Mouse (Mus musculus) neural tube, embryonic 11.5 days (tissue): ENCODE results near the gene Slain2. TPM values are rescaled to one million over a fixed set of nuclear protein-coding genes. Genes with fewer than 3 reads are reported as not detected.

ENCODE experiments used
- ATAC-seq: fragments of 200-750 bp; cut with Nextera tagmentation; 2 replicates; pipeline ENCODE4 v1.8.0; 2017; ENCODE audit warnings: moderate number of reproducible peaks, mild to moderate bottlenecking, moderate TSS enrichment, moderate library complexity; ENCODE audit not compliant: insufficient read depth, low FRiP score, low TSS enrichment
- DNase-seq: peaks from one replicate; pipeline ENCODE4 v3.0.0-alpha.2; 2015; ENCODE audit warnings: low spot score
- H3K27ac ChIP-seq: fragments of 300-500 bp; sonication (generic); 2 replicates; pipeline ENCODE4 v1.5.1; 2014; ENCODE audit warnings: low read depth, mild to moderate bottlenecking, low read length
- H3K27me3 ChIP-seq: fragments of 300-500 bp; sonication (generic); 2 replicates; pipeline ENCODE4 v1.6.1; 2014; ENCODE audit warnings: mild to moderate bottlenecking, low read length, mixed read lengths; ENCODE audit not compliant: control insufficient read depth, insufficient read depth
- H3K36me3 ChIP-seq: fragments of 300-500 bp; sonication (generic); 2 replicates; pipeline ENCODE4 v1.6.1; 2014; ENCODE audit warnings: mild to moderate bottlenecking, low read length, moderate library complexity, mixed read lengths; ENCODE audit not compliant: control insufficient read depth, insufficient read depth
- H3K4me1 ChIP-seq: fragments of 300-500 bp; sonication (generic); 2 replicates; pipeline ENCODE4 v1.6.1; 2014; ENCODE audit warnings: low read length, mixed read lengths; ENCODE audit not compliant: control insufficient read depth, insufficient read depth
- H3K4me2 ChIP-seq: fragments of 300-500 bp; sonication (generic); 2 replicates; pipeline ENCODE4 v1.6.1; 2014; ENCODE audit warnings: low read depth, mild to moderate bottlenecking, moderate library complexity
- H3K4me3 ChIP-seq: fragments of 300-500 bp; sonication (generic); 2 replicates; pipeline ENCODE4 v1.5.1; 2014; ENCODE audit warnings: low read depth, low read length
- H3K9ac ChIP-seq: fragments of 300-500 bp; sonication (generic); 2 replicates; pipeline ENCODE4 v1.6.1; 2014; ENCODE audit warnings: mild to moderate bottlenecking, low read length
- H3K9me3 ChIP-seq: fragments of 300-500 bp; sonication (generic); 2 replicates; pipeline ENCODE4 v1.6.1; 2016; ENCODE audit warnings: low read length; ENCODE audit not compliant: control insufficient read depth
- WGBS: fragments of 180-500 bp; shearing (Covaris S2); extraction: QIAGEN DNeasy Blood & Tissue Kit; methylation state at CpG from one replicate; pipeline ENCODE4 v1.1.7; 2014; 5-methylcytosine and 5-hydroxymethylcytosine counted together
- polyA plus RNA-seq: library from polyadenylated mRNA; unstranded; fragments of >200 nt; fragmentation: Nextera tagmentation; extraction: Ambion mirVana; gene quantifications from 2 replicates; pipeline ENCODE4 v1.2.1, GENCODE M21; 2014

Slain2 gene
- 30.5 and 30.6 TPM in 2 replicates for polyA plus RNA-seq

DNA sequence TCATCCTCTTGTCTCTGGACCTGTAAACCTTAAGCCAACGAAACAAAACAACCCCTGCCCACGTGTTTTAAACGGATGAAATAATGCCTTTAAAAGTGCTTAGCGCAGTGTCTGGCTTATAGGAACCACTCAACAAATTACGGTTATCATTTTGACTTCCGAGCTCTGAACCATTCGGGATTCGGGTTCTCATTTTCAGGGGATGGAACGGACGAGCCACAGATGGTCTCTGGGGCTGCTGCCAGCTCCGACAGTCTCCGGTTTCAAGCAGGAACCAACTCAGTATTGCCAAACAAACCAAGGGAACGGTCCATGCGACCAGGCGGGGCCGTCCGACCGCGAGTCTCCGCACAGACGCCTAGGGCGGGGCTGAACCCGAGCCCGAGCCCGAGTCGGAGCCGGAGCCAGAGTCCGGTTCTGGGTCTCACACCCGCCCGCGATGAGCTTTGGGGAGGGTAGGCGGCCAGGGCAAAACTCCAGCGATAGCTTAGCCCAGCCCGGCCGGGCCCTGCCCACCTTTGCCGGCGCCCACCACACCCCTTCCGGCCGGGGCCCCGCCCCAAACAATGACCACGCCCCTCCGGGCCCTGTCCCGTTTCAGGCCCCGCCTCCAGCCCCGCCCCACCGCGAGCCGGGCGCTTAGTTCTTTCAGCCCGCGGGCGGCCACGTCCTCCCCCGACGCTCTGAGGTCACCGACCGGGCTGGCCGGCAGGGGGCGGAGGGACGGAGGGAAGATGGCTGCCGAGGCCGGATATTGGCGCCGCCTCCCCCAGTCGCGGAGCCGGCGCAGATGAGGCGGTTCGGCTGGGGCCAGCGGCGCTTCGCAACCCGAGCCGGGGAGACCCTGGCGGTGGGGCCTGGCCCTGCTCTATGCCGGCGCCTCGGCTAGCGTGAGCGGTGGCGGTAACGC is at the start of gene Slain2:
Gene Slain2, plus strand, starts transcription at position 657 of the 910 bp plus-strand sequence.
- ATAC-seq = peak; percentile 94
- Histone ChIP-seq H3K9me3 (no peaks in the 10 kb centered on the region), H3K4me1 (peaks cover 10% of the 10 kb centered on the region), H3K36me3 (no peaks in the 10 kb centered on the region), H3K27ac (peak within 1 kb of the TSS; percentile 98), H3K4me3 (peak within 1 kb of the TSS; percentile 95), H3K27me3 (no peaks in the 10 kb centered on the region), H3K9ac (peak within 1 kb of the TSS; percentile 99), H3K4me2 (peak within 1 kb of the TSS; percentile 69)
- under 1% methylated on average over 77 of the region's 83 CpGs for WGBS
- peak; percentile 100 for DNase-seq

GRCm38 (mm10) chr5:72864654-72865178 is 49.4 kb upstream of the Slain2 start:
- no peak for DNase-seq
- no peaks in the 10 kb centered on the region for H3K4me1 ChIP-seq
- no peak for ATAC-seq
- H3K4me2 ChIP-seq = no peak overlapping the region
- WGBS = 85% methylated on average over 3 of the region's 3 CpGs
- H3K27me3 ChIP-seq = peaks cover 4% of the 10 kb centered on the region; the same call in 1 of the 2 replicates
- H3K4me3 ChIP-seq = no peak overlapping the region
- no peaks in the 10 kb centered on the region for H3K36me3 ChIP-seq
- no peak overlapping the region for H3K9ac ChIP-seq
- no peaks in the 10 kb centered on the region for H3K9me3 ChIP-seq
- no peak overlapping the region for H3K27ac ChIP-seq

DNA sequence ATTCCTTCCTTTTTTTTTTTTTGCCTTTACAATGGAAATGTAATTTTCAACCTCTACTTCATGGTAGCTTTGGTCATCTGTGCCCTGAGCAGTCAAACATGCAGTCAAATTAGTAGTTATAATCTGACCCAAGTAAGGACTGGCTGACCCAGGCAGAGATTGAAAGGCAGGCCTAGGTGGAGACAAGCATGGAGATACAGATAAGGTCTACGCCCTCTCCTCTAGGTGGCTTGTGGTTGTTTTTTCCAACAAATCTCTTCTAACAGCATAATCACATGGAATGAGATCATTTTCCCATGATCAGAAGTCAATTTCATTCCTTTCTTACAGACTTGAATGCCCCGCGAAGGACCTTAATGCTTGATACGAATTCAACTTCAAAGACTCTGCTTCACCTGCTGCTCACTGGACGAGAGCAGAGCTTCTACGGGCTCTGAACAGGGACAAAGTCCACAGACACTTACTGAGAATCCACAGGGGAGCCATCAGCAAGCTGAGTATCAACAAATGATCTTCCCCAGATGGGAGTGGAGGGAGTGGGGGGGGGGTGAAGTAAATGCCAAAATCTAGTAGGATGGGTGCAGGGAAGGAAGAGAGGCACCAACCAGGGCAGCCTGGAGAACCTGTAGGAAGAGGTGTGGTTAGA is 47.7 kb upstream of the Slain2 start:
- no peak for DNase-seq
- Histone ChIP-seq H3K4me3 (no peak overlapping the region), H3K9ac (no peak overlapping the region), H3K4me2 (no peak overlapping the region; the same call in 1 of the 2 replicates), H3K4me1 (no peaks in the 10 kb centered on the region), H3K27me3 (peaks cover 4% of the 10 kb centered on the region; the same call in 1 of the 2 replicates), H3K27ac (no peak overlapping the region), H3K36me3 (no peaks in the 10 kb centered on the region), H3K9me3 (no peaks in the 10 kb centered on the region)
- 50% methylated on average over 6 of the region's 6 CpGs for WGBS
- no peak for ATAC-seq

GRCm38 (mm10) chr5:72867036-72867672 is 47.0 kb upstream of the Slain2 start:
- H3K4me1 ChIP-seq = no peaks in the 10 kb centered on the region
- H3K27ac ChIP-seq = no peak overlapping the region
- H3K4me2 ChIP-seq = no peak overlapping the region
- H3K4me3 ChIP-seq = no peak overlapping the region
- DNase-seq (no peak), ATAC-seq (no peak)
- peaks cover 4% of the 10 kb centered on the region; the same call in 1 of the 2 replicates for H3K27me3 ChIP-seq
- H3K9me3 ChIP-seq = no peaks in the 10 kb centered on the region
- no peak overlapping the region for H3K9ac ChIP-seq
- WGBS = 23% methylated on average over 16 of the region's 16 CpGs
- H3K36me3 ChIP-seq = no peaks in the 10 kb centered on the region

DNA sequence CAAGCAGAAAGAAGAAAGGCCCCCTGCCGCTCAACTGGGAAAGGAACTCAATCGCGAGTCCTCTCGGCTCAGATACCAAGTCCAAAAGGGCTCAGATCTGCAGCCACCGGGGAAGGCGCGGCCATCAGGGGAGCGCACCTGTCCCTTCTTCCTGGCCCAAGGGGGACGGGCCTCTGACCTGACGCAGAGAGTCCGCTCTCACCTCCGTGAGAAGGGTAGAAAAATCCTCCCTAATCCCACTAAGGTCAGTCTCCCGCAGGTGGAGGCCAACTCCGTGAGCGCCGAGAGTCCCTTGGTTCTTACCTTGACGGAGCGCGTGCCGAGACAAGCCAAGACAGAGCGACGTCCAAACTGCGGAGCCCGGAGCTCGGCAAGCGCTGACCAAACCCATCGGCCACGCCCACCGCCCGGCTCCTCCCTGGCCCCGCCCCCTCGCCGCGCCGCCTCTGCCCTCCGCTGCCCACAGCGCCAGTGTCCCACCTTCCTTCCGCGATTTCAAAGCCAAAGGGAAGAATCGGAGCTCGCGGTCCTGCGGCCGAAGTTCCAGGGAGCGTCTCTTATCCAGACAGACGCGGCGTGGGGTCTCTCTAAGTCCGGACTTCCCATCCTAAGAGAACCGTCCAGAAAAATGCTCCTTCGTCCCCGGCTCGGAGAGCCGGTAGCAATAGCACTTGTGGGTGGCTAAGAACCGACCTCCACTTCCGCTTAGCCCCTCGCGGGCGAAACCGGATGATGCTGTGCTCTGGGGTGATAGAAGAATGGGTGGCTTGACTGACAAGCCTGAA is 45.8 kb upstream of the Slain2 start, which contains the start of gene Tec:
Gene Tec, minus strand, starts transcription at position 393 of the 785 bp plus-strand sequence.
- Histone ChIP-seq H3K4me2 (peak within 1 kb of the TSS; percentile 60), H3K4me1 (no peaks in the 10 kb centered on the region), H3K27ac (no peak within 1 kb of the TSS), H3K36me3 (no peaks in the 10 kb centered on the region), H3K9me3 (no peaks in the 10 kb centered on the region), H3K9ac (peak within 1 kb of the TSS; percentile 41), H3K4me3 (peak within 1 kb of the TSS; percentile 43), H3K27me3 (peaks cover 4% of the 10 kb centered on the region; the same call in 1 of the 2 replicates)
- ATAC-seq = peak; percentile 93
- peak; percentile 90 for DNase-seq
- WGBS = under 1% methylated on average over 58 of the region's 60 CpGs

- H3K27me3 ChIP-seq = peaks cover 4% of the 10 kb centered on the region; the same call in 1 of the 2 replicates
- ATAC-seq (no peak), DNase-seq (no peak)
- 75% methylated on average over 14 of the region's 14 CpGs for WGBS
- no peaks in the 10 kb centered on the region for H3K9me3 ChIP-seq
- no peaks in the 10 kb centered on the region for H3K4me1 ChIP-seq
- no peaks in the 10 kb centered on the region for H3K36me3 ChIP-seq
- no peak overlapping the region for H3K4me2 ChIP-seq
- no peak overlapping the region for H3K4me3 ChIP-seq
- H3K27ac ChIP-seq = no peak overlapping the region
- H3K9ac ChIP-seq = no peak overlapping the region
These were observed 44.1 kb upstream of the Slain2 start for GRCm38 (mm10) chr5:72869779-72870608.

- H3K36me3 ChIP-seq = no peaks in the 10 kb centered on the region
- WGBS = 80% methylated on average over 4 of the region's 4 CpGs
- H3K4me3 ChIP-seq = no peak overlapping the region
These were observed 43.0 kb upstream of the Slain2 start for GRCm38 (mm10) chr5:72871114-72871513.

More at GRCm38 (mm10) chr5:72871114-72871513, 43.0 kb upstream of the Slain2 start:
- no peak for DNase-seq
- Histone ChIP-seq H3K4me1 (no peaks in the 10 kb centered on the region), H3K4me2 (no peak overlapping the region), H3K9me3 (no peaks in the 10 kb centered on the region), H3K9ac (no peak overlapping the region), H3K27me3 (peaks cover 4% of the 10 kb centered on the region; the same call in 1 of the 2 replicates), H3K27ac (no peak overlapping the region)
- no peak for ATAC-seq
